Mouse (Mus musculus): ENCODE results near the gene Mfap2. TPM values are rescaled to one million over a fixed set of nuclear protein-coding genes. Genes with fewer than 3 reads are reported as not detected.
A peak's percentile ranks its signal among the peaks of the same experiment; 100 is the strongest.

Mfap2 gene
- polyA plus RNA-seq, 1 experiment from 2014 or later = 489 TPM

DNA sequence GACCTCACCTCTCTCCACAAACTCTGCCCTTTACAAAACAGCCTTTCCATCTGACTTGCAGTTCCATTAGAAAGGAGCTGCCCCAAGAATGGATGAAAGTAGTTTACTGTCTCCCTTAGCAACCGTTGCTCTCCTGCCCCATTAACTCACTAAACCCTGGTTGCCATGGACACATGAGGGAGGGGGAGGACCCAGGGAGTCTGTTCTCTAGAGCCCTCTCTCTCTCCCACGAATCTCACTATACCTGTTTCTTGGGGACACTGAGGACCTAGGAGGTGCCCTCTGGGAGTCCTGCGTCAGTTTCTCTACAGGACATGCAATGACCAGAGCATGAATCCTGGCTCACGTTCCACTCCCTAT is 39.2 kb downstream of the Mfap2 start:
- DNase-seq (ENCODE audit: low spot score) (no peak), ATAC-seq (replicated peaks; ENCODE audit: low FRiP score, low TSS enrichment, low read depth) (no peak)
- Histone ChIP-seq H3K36me3 (ENCODE audit: control insufficient read depth, insufficient read depth, low read length) (peaks cover 11% of the 10 kb centered on the region; the same call in 1 of the 2 replicates), H3K27me3 (replicated peaks; ENCODE audit: control insufficient read depth, insufficient read depth, low read length) (no peaks in the 10 kb centered on the region), H3K9ac (ENCODE audit: low read length) (no peak overlapping the region), H3K27ac (ENCODE audit: low read depth) (no peak overlapping the region), H3K4me2 (ENCODE audit: low read length) (no peak overlapping the region), H3K4me1 (replicated peaks; ENCODE audit: control insufficient read depth, insufficient read depth, low read length) (peaks cover 5% of the 10 kb centered on the region; the same call in 1 of the 2 replicates), H3K4me3 (ENCODE audit: low read depth, low read length) (no peak overlapping the region), H3K9me3 (ENCODE audit: control insufficient read depth, low read length) (no peaks in the 10 kb centered on the region)
- 37% methylated on average over 4 of the region's 4 CpGs for WGBS

DNA sequence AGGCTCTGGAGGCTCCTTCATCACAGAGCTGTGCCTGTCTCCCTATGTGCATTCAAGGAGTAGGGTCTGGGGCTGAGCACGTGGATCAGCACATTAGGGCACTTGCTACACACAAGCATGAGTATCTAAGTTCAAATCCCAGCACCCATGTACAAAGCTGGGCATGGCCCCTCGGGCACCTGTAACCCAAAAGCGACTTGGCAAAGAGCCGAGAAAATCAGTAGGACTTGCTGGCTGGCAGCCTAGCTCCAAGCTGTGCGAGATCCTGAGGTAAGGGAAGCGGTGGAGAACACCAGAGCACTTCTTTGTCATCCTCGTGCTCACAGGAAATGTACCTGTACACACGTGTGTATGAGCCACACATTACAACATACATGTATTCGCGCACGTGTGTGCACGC is 42.2 kb downstream of the Mfap2 start:
- ATAC-seq (replicated peaks; ENCODE audit: low FRiP score, low TSS enrichment, low read depth) (no peak), DNase-seq (ENCODE audit: low spot score) (no peak)
- peaks cover 20% of the 10 kb centered on the region; the same call in 1 of the 2 replicates for H3K36me3 ChIP-seq (ENCODE audit: control insufficient read depth, insufficient read depth, low read length)
- WGBS = 90% methylated on average over 12 of the region's 12 CpGs
- H3K4me3 ChIP-seq (ENCODE audit: low read depth, low read length) = no peak overlapping the region
- H3K9ac ChIP-seq (ENCODE audit: low read length) = no peak overlapping the region
- no peak overlapping the region for H3K4me2 ChIP-seq (ENCODE audit: low read length)
- H3K4me1 ChIP-seq (replicated peaks; ENCODE audit: control insufficient read depth, insufficient read depth, low read length) = peaks cover 5% of the 10 kb centered on the region; the same call in 1 of the 2 replicates
- no peaks in the 10 kb centered on the region for H3K27me3 ChIP-seq (replicated peaks; ENCODE audit: control insufficient read depth, insufficient read depth, low read length)
- no peak overlapping the region for H3K27ac ChIP-seq (ENCODE audit: low read depth)
- no peaks in the 10 kb centered on the region for H3K9me3 ChIP-seq (ENCODE audit: control insufficient read depth, low read length)

DNA sequence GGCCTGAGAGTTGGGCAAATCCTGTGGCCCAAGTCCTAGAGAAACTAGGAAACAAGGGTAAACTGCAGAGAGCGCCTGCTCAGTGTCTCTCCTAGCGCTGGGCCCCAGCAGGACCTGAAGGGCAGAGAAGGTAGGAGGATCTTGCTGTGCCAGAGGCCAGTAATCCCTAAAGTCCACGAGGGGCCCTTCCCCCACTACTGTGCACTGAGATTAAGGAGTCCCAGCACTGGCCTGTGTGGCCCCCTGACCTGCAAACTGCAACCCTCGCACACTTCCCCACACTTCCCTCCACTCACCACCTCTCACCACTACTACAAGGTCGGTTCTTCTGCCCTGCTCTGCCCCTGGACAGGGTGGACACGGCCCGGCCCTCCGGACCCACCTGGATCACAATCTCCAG is 42.9 kb downstream of the Mfap2 start:
- no peak overlapping the region for H3K9ac ChIP-seq (ENCODE audit: low read length)
- no peaks in the 10 kb centered on the region for H3K27me3 ChIP-seq (replicated peaks; ENCODE audit: control insufficient read depth, insufficient read depth, low read length)

DNA sequence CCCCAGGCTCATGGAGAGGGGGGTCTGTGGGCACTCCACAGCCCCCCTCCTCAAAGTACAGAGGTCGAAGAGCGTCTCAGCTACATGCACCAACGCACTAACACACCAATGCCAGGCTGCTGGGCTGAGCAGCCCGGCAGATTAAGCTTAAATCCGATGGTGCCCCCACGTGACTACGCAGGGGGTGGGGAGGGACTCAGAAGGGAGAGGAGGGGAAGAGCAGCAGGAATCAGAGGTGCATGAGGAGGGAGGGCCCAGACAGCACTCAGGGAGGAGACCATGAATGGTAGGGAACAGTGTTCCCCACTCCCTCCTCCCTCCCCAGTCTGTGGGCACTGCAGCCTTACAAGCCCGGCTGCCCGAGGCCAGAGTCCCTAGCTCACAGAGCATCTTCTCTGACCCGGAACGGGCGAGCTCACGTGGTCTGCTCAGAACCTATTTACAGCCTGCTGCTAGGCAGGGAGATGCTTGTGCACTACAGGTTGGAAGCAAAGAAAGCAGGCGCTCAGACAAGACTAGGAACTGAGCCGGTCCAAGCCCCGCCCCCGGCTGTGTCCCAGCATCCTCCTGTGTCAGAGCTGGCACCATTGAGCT is 43.4 kb downstream of the Mfap2 start:
- Histone ChIP-seq H3K4me3 (ENCODE audit: low read depth, low read length) (no peak overlapping the region), H3K36me3 (ENCODE audit: control insufficient read depth, insufficient read depth, low read length) (peaks cover 18% of the 10 kb centered on the region; the same call in 1 of the 2 replicates), H3K27ac (ENCODE audit: low read depth) (no peak overlapping the region), H3K9ac (ENCODE audit: low read length) (peak overlapping the region; percentile 20; the same call in 1 of the 2 replicates), H3K4me1 (replicated peaks; ENCODE audit: control insufficient read depth, insufficient read depth, low read length) (peaks cover 5% of the 10 kb centered on the region; the same call in 1 of the 2 replicates), H3K27me3 (replicated peaks; ENCODE audit: control insufficient read depth, insufficient read depth, low read length) (no peaks in the 10 kb centered on the region), H3K9me3 (ENCODE audit: control insufficient read depth, low read length) (no peaks in the 10 kb centered on the region), H3K4me2 (ENCODE audit: low read length) (no peak overlapping the region)
- no peak for DNase-seq (ENCODE audit: low spot score)
- ATAC-seq (replicated peaks; ENCODE audit: low FRiP score, low TSS enrichment, low read depth) = 0 out of 2 replicates have a peak, but pooled peaks have one; percentile 25
- WGBS = 46% methylated on average over 17 of the region's 17 CpGs

More for the DNA sequence above, 42.9 kb downstream of the Mfap2 start:
- no peak overlapping the region for H3K4me3 ChIP-seq (ENCODE audit: low read depth, low read length)
- peaks cover 20% of the 10 kb centered on the region; the same call in 1 of the 2 replicates for H3K36me3 ChIP-seq (ENCODE audit: control insufficient read depth, insufficient read depth, low read length)
- 55% methylated on average over 8 of the region's 8 CpGs for WGBS
- DNase-seq (ENCODE audit: low spot score) (no peak), ATAC-seq (replicated peaks; ENCODE audit: low FRiP score, low TSS enrichment, low read depth) (0 out of 2 replicates have a peak, but pooled peaks have one; percentile 6)
- peaks cover 5% of the 10 kb centered on the region; the same call in 1 of the 2 replicates for H3K4me1 ChIP-seq (replicated peaks; ENCODE audit: control insufficient read depth, insufficient read depth, low read length)
- no peak overlapping the region for H3K4me2 ChIP-seq (ENCODE audit: low read length)
- no peak overlapping the region for H3K27ac ChIP-seq (ENCODE audit: low read depth)
- no peaks in the 10 kb centered on the region for H3K9me3 ChIP-seq (ENCODE audit: control insufficient read depth, low read length)

DNA sequence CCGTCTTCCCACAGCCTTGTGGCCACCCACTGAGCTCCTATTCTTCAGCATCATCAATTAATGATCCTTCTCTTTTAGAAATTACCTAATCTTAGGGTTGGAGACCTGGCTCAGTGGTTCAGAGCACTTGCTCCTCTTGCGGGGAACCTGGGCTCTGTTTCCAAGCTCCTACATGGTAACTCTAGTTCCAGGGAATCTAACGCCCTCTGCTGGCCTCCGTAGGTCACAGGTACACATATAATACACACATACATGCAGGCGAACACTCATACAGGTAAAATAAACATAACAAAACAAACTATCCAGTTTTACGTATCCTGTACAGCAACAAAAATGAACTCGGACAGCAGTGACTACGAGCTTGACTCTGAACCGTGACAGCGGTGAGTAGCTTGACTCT is 46.8 kb downstream of the Mfap2 start:
- Histone ChIP-seq H3K9me3 (ENCODE audit: control insufficient read depth, low read length) (no peaks in the 10 kb centered on the region), H3K27ac (ENCODE audit: low read depth) (no peak overlapping the region), H3K4me1 (replicated peaks; ENCODE audit: control insufficient read depth, insufficient read depth, low read length) (peaks cover 15% of the 10 kb centered on the region; the same call in 1 of the 2 replicates), H3K9ac (ENCODE audit: low read length) (no peak overlapping the region), H3K4me2 (ENCODE audit: low read length) (no peak overlapping the region), H3K27me3 (replicated peaks; ENCODE audit: control insufficient read depth, insufficient read depth, low read length) (no peaks in the 10 kb centered on the region), H3K4me3 (ENCODE audit: low read depth, low read length) (no peak overlapping the region), H3K36me3 (ENCODE audit: control insufficient read depth, insufficient read depth, low read length) (peaks cover 16% of the 10 kb centered on the region; the same call in 1 of the 2 replicates)
- DNase-seq (ENCODE audit: low spot score) (no peak), ATAC-seq (replicated peaks; ENCODE audit: low FRiP score, low TSS enrichment, low read depth) (no peak)
- 97% methylated on average over 10 of the region's 10 CpGs for WGBS

DNA sequence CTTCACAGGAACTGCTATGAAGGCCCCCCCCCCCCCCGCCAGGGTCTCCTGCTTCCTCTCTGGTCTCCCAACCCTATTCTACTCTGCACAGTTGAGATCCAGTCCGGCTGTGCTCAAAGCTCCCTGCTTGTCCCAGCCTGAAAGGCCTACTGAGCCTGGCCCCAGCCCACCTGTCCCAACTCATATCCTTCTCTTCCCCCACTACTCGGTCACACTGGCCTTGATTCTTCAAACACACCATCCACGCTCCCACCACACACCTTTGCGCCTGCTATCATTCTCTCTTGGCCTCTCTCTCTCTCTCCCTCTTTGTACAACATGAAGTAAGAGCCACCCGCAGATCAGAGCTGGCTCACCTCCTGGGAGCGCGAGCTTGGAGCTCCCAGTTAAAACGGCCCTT is 48.6 kb downstream of the Mfap2 start:
- 72% methylated on average over 9 of the region's 9 CpGs for WGBS
- Histone ChIP-seq H3K27ac (ENCODE audit: low read depth) (no peak overlapping the region), H3K27me3 (replicated peaks; ENCODE audit: control insufficient read depth, insufficient read depth, low read length) (no peaks in the 10 kb centered on the region), H3K9ac (ENCODE audit: low read length) (no peak overlapping the region), H3K4me2 (ENCODE audit: low read length) (no peak overlapping the region), H3K4me1 (replicated peaks; ENCODE audit: control insufficient read depth, insufficient read depth, low read length) (peaks cover 13% of the 10 kb centered on the region; the same call in 1 of the 2 replicates), H3K9me3 (ENCODE audit: control insufficient read depth, low read length) (no peaks in the 10 kb centered on the region), H3K36me3 (ENCODE audit: control insufficient read depth, insufficient read depth, low read length) (peaks cover 16% of the 10 kb centered on the region; the same call in 1 of the 2 replicates), H3K4me3 (ENCODE audit: low read depth, low read length) (no peak overlapping the region)
- ATAC-seq (replicated peaks; ENCODE audit: low FRiP score, low TSS enrichment, low read depth) (no peak), DNase-seq (ENCODE audit: low spot score) (no peak)

DNA sequence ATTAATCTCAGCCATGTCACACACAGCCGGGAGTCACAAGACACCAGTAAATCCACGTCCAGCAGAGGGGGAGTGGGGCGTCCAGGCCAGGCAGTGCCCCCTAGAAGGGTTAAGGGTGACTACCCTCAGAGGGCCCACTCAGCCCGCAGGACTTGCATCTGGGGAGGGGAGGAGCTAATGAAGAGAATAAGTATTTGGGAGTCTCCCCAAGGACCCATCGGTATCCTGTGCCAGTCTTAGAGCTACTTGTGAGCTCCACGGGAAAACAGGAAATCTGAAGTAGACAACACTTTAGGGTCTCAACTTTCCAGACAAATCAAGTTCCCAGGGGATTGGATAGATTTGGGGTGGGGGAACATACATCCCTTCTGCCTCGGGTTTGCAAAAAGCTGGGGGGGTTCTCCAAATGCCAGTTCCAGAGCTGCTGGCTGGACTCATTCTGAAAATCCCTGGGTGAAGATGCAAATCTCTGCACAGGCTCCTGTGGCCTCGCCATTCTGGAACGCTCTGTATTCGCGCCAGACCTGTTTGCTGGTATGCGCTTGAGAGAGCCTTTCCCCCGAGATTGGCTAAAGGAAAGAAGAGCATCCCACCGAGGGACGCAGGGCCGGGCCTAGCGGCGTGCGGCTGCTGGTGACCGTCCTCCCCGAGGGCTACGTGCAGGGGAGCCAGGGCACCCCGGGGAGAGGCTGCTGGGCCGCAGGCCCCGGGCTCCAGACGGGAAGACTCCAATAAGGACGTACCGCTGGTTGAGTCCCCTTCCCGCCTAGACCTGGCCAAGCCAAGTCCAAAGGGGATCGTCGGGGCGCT is 49.6 kb downstream of the Mfap2 start:
- Histone ChIP-seq H3K4me2 (ENCODE audit: low read length) (peak overlapping the region; percentile 59), H3K27me3 (replicated peaks; ENCODE audit: control insufficient read depth, insufficient read depth, low read length) (no peaks in the 10 kb centered on the region), H3K36me3 (ENCODE audit: control insufficient read depth, insufficient read depth, low read length) (peaks cover 11% of the 10 kb centered on the region; the same call in 1 of the 2 replicates), H3K9ac (ENCODE audit: low read length) (peak overlapping the region; percentile 83), H3K9me3 (ENCODE audit: control insufficient read depth, low read length) (no peaks in the 10 kb centered on the region), H3K27ac (ENCODE audit: low read depth) (peak overlapping the region; percentile 88), H3K4me3 (ENCODE audit: low read depth, low read length) (peak overlapping the region; percentile 52), H3K4me1 (replicated peaks; ENCODE audit: control insufficient read depth, insufficient read depth, low read length) (peaks cover 10% of the 10 kb centered on the region; the same call in 1 of the 2 replicates)
- 2% methylated on average over 31 of the region's 32 CpGs for WGBS
- ATAC-seq (replicated peaks; ENCODE audit: low FRiP score, low TSS enrichment, low read depth) (peak; percentile 70; the same call in 1 of the 2 replicates), DNase-seq (ENCODE audit: low spot score) (no peak)

DNA sequence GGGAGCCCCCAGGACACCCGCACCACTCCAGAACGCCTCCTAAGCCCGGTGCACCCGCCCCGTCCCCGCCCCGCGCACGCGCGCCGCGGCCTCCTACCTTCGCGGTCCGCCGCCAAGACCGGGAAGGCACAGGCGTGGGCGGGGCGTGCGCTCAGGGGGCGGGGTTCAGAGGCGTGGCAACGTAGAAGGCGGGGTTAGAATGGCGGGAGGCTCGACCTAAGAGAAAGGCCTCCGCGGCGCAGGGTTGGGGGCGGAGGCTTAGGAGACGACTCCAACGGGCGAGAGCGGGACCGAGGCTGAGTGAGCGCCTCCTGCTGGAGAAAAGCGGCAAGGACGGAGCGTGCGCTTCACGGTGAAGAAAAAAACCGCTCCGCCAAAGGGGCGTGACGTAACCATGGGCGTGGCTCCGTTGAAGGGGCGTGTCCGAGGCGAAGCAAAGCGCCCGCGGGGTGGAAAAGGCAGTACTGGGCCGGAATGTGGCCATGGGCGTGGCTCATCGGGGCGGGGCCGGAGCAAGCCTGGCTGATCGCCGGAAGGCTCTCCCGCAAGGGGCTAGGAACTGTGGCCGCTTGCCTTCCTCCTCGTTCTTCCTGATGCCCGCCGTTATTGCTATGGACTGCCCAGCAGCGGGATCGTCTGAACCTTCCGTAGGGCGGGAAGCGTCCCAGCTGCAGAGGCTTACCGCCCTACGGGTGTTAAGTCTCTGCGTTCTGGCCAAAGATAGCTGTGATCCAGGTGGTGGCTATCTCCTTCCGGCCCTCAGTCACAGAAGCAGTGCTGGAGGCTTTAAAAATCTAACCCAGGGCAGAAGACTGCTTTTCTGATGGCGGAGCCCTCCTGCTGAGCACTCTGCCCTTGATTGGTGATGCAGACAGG is 50.4 kb downstream of the Mfap2 start, which contains the start of gene Crocc:
Gene Crocc (minus strand): TSS at position 125 of the 876 bp plus-strand sequence.
- H3K4me3 ChIP-seq (ENCODE audit: low read depth, low read length) = peak within 1 kb of the TSS; percentile 52
- peak; percentile 100 for DNase-seq (ENCODE audit: low spot score)
- H3K27ac ChIP-seq (ENCODE audit: low read depth) = peak within 1 kb of the TSS; percentile 88
- peak; percentile 93 for ATAC-seq (replicated peaks; ENCODE audit: low FRiP score, low TSS enrichment, low read depth)
- under 1% methylated on average over 76 of the region's 77 CpGs for WGBS
- peak within 1 kb of the TSS; percentile 83 for H3K9ac ChIP-seq (ENCODE audit: low read length)
- peaks cover 10% of the 10 kb centered on the region; the same call in 1 of the 2 replicates for H3K4me1 ChIP-seq (replicated peaks; ENCODE audit: control insufficient read depth, insufficient read depth, low read length)
- H3K9me3 ChIP-seq (ENCODE audit: control insufficient read depth, low read length) = no peaks in the 10 kb centered on the region
- H3K4me2 ChIP-seq (ENCODE audit: low read length) = peak within 1 kb of the TSS; percentile 63
- H3K36me3 ChIP-seq (ENCODE audit: control insufficient read depth, insufficient read depth, low read length) = peaks cover 14% of the 10 kb centered on the region
- H3K27me3 ChIP-seq (replicated peaks; ENCODE audit: control insufficient read depth, insufficient read depth, low read length) = no peaks in the 10 kb centered on the region
